Mouse (Mus musculus) spleen, adult 2 months (tissue): ENCODE results near the gene Gm10024.
"Not testable (repeated sequence)": the region's sequence is repeated elsewhere in the genome, so short reads cannot be mapped to it uniquely, and the experiment has no call there.

Source experiments
- CTCF ChIP-seq: fragments of 200-500 bp; IDR thresholded peaks from 2 replicates; pipeline ENCODE4 v1.5.1; 2011; ENCODE audit warnings: mild to moderate bottlenecking, inconsistent platforms; ENCODE audit not compliant: insufficient read depth, insufficient read length, insufficient replicate concordance; ENCODE audit errors: extremely low read depth
- POLR2A ChIP-seq: fragments of 200-500 bp; IDR thresholded peaks from 2 replicates; pipeline ENCODE4 v1.6.1; 2011; ENCODE audit warnings: low read depth, low read length, inconsistent platforms

DNA sequence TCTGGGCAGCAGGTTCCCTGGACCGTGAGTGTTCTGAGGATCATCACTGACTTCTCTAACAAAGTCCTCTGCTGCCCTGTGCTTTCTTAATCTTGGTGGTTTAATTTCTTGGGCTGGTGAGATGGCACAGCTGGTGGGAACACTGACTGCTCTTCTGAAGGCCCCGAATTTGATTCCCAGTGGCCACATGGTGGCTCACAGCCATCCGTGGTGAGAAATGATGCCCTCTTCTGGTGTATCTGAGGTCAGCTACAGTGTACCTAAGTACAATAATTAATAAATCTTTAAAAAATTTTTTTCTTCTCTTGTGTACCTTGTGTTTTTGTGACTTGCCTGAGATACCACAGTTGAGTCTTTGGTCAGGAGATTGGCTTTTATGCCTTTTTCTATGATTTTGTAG, 41.1 kb downstream of the Gm10024 start:
- not testable (repeated sequence) for TF ChIP-seq POLR2A, CTCF
